Mouse (Mus musculus) embryo, embryonic 11 days (tissue): ENCODE results near the gene Mccc1.
A peak's percentile ranks its signal among the peaks of the same experiment; 100 is the strongest.

Experiments used
- DNase-seq: peaks from one replicate; pipeline ENCODE4 v3.0.0-alpha.2; 2015

Gene Mccc1

GRCm38 (mm10) chr3:36000275-36001239 lies at the start of gene Mccc1:
Gene Mccc1 (minus strand): TSS chr3:36000678.
- DNase-seq: peak; percentile 96

DNA sequence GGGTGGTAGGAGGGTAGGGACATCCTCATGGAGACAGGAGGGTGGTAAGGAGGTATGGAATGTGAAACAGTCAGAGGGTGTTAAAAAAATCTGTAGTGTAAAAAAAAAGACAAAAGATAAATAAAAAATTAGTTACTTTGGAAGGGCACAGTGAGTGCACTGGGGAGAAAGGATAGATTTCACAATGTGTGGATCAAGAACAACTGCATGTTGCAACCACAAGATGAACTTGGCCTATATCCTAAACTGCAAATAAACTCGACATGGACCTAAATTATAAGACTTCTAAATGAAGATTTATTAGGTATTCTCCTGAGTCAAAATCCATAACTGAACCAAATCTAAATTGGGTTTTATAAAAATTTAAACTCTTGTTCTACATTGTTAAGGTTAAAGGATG lies 48.6 kb upstream of the Mccc1 start:
- DNase-seq: no peak

DNA sequence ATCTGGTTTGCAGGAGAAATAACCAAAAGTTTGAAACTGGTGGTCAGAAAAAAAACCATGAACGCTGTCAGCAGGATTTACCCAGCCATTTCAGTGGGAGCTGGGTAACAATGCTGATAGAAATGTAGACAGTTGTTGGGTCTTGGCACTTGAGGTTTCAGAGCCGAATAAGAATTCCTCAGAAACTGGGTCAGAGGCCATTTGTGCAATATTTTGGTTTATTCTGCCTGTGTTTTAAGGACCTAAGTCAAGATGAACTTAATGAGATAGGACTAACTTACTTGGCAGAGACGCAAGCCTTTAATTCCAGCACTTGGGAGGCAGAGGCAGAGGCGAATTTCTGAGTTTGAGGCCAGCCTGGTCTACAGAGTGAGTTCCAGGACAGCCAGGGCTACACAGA lies 44.6 kb upstream of the Mccc1 start:
- no peak for DNase-seq

GRCm38 (mm10) chr3:36044520-36044919 lies 44.0 kb upstream of the Mccc1 start:
- no peak for DNase-seq

DNA sequence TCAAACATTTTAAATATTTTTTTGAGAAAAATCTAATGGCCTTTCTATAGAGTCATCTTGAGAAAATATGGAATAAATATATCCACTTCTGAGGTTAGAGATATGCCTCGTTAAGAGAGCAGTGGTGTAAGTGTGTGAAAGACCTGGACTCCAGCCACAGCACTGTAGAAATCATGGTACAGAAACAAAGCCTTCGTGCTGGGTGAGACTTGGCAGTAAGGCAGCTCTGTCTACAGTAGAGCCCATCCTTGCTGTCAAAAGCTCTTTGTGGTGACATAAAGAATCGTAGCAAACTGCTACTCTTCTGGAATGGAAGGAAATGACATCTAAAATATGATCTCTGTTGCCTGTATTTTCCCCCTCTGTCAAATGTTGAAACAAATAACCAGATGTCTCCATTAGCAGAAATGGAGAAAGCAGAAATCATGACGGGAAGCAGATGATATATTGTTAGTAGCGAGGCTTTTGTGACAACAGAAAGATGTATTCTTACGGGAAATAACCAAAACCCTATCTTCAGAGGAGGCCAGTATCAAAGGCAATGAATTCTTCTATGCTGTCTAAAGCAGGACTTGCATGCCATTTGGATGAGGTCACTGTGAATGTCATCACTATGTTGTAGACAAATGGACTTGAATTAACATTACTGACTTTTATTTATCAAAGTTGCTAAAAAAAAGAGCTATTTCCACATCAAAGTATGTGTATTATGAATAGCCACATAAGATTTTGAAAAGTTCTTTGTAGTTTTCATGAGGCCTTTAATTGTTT lies 31.4 kb upstream of the Mccc1 start:
- no peak for DNase-seq

- DNase-seq: no peak
Observed at GRCm38 (mm10) chr3:36029993-36030392, 29.5 kb upstream of the Mccc1 start.

GRCm38 (mm10) chr3:36025732-36026131 lies 25.3 kb upstream of the Mccc1 start:
- no peak for DNase-seq

- no peak for DNase-seq
Observed at GRCm38 (mm10) chr3:36011239-36011638, 10.8 kb upstream of the Mccc1 start.

DNA sequence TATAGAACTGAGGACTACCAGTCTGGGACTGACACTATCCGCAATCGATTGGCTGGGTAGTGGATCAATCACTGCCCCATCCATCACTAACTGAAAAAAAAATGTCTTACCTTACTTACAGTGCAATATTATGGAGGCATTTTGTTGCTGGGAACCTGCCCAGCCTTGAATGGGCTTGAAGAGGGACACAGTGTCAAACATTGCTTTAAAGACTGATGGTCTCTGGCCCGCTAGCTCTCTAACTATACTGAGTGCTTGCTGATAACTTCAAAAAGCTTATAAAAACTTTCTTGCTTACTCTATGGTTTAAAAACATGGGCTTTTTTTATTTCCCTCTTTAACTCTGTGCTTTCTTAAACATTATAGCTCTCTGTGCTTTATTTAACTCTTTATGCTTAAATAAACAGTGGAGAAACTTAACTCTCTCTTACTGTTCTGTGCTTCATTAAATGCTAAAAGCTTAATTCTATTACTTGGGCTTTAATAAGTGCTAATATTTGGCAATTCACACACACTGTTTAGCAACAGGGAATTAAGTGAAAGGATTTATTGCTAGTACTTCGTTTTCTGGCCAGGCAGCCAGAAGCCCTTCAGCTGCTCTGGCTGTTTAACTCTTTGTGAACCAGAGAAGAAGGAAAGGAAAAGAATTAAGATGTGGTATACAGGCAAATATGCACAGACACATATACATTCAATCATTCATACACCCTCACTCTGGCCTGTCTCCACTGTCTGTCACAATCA lies 8.1 kb upstream of the Mccc1 start:
- no peak for DNase-seq

GRCm38 (mm10) chr3:36004028-36004895 lies 3.8 kb upstream of the Mccc1 start:
- DNase-seq: no peak

DNA sequence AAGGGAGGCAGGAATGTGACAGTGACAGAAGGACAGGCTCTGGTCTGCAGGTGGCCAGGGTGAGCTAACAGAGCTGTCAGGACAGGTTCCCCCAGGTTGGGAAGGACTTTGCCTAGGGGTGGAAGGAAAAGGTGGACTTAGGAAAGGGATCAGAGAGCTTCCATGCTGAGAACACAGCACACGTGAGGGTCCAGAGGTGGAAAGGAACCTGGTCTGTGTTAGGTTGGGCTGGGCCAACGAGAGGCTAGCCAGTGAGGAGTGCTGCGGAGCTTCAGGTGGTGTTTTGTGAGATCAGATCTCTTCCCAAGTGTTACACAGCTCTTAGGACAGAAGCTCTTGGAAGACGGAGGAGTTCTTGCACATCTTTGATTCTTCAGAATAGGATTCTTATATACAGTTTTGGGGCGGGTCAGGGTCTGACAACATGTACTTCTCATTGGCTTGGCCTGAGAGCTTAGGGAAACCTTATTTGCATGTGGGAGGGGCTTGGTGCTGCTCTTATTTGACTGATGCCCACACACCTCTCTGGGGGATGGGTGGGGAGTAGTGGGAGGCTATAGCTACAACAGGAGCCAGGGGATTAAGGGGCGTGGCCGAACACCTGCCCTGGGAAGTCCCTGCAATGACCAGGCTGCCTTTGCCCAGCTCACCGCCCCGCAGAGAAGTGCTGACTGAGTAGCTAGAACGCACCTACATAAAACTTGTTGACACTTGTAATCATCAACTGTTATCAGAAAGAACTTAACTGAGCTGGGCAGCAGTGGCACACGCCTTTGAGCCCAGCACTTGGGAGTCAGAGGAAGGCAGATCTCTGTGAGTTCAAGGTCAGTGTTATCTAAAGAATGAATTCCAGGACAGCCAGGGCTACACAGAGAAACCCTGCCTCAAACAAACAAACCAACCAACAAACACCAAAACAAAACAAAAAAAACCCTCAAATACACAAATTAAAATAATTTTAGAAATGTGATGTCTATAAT lies 5.6 kb downstream of the Mccc1 start:
- no peak for DNase-seq

GRCm38 (mm10) chr3:35990715-35991114 lies 9.8 kb downstream of the Mccc1 start:
- no peak for DNase-seq

- DNase-seq: no peak
Observed at GRCm38 (mm10) chr3:35988031-35988430, 12.4 kb downstream of the Mccc1 start.

DNA sequence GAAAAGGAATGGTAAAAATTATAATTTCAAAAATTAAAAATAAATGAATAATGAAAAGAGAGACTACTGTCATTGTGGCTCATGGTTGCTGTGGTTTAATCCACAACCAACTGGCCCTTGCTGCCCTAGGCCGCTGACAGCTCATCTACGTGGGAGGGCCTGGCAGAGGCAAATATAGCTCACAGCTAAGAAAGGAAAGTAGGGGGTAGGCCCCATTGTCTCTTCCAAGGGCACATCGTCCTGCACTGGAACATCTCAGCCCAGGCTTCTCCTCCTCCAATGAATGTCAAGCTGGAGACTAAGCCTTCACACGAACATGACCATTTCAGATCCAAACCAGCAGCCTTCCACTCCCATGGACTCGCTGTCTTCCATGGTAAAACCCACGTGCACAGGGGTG lies 14.2 kb downstream of the Mccc1 start:
- no peak for DNase-seq

- DNase-seq: peak; percentile 47
Observed at GRCm38 (mm10) chr3:35973551-35973950, 26.9 kb downstream of the Mccc1 start.

- DNase-seq: peak; percentile 33
Observed at GRCm38 (mm10) chr3:35972985-35973384, 27.5 kb downstream of the Mccc1 start.

DNA sequence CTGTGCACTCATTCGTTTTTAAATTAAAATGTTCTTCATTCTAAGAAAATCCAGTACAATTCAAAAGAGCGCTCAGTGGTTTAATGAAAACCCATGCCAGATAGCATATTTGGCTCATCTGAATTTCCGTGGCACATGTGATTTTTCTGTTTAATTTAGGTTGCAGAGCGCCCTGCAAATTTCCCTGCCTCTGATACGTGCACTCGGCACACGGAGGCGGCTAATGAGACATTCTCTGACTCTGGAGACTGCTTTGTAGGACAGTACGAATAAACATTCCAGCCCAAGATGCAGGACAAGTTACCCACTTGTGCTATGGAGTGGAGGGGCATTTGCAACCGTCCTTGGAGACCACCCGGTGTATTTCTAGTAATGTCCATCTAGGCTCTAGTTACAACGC lies 29.3 kb downstream of the Mccc1 start:
- DNase-seq: no peak

DNA sequence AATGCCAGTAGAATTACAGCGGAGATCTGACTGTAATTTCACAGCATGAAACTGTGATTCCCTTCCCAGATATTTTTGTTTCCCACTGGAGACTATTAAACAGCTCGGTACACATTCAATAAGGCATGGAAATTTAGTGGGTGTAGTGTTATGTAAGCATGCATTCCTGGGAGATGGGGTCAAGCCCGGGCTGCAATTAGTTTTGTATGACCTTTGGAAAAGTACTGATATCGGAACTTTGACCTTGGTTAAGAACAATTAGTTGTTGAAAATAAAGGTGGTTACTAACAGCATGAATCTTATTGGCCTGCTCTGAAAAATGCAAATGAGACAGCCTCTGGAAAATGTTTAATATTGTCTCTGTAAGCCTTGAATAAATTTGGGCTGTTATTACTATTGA lies 30.0 kb downstream of the Mccc1 start:
- DNase-seq: no peak

- DNase-seq: no peak
Observed at GRCm38 (mm10) chr3:35967366-35967921, 33.0 kb downstream of the Mccc1 start.

GRCm38 (mm10) chr3:35966493-35966892 lies 34.0 kb downstream of the Mccc1 start:
- DNase-seq: no peak

GRCm38 (mm10) chr3:35964928-35965327 lies 35.5 kb downstream of the Mccc1 start:
- no peak for DNase-seq
